Mouse (Mus musculus) adrenal gland, postnatal 14 days (tissue): ENCODE results near the gene Srbd1. TPM values are rescaled to one million over a fixed set of nuclear protein-coding genes. Genes with fewer than 3 reads are reported as not detected.

Experiments used
- DNase-seq: peaks from one replicate; pipeline ENCODE4 v3.0.0; 2021; ENCODE audit warnings: mixed read lengths
- total RNA-seq: library from RNA; stranded (reverse); gene quantifications from 2 replicates; pipeline ENCODE4 v1.2.3, GENCODE M21; 2021

Srbd1 gene
- total RNA-seq, 1 experiment from 2014 or later, result 17.2 TPM

DNA sequence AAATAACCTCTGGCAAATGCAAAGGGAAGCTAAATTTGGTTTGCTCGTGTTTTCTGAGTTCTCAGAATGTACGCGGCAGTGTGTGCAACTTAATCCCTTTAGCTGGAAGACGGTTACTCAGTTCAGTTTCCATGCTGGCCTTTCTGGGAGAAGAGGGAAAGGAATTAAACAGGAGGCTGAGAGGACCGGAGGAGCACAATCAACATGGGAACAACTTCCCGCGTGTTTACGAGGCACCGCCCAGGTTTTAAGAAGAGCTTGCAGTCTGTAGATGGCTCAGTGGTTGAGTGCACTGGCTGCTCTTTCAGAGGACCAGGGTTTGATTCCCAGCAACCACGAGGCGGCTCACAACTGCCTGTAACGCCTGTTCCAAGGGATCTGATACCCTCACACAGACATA is 109.8 kb downstream of the Srbd1 start:
- no peak for DNase-seq

- DNase-seq, result no peak
These were observed 110.3 kb downstream of the Srbd1 start for GRCm38 (mm10) chr17:86034641-86035040.

DNA sequence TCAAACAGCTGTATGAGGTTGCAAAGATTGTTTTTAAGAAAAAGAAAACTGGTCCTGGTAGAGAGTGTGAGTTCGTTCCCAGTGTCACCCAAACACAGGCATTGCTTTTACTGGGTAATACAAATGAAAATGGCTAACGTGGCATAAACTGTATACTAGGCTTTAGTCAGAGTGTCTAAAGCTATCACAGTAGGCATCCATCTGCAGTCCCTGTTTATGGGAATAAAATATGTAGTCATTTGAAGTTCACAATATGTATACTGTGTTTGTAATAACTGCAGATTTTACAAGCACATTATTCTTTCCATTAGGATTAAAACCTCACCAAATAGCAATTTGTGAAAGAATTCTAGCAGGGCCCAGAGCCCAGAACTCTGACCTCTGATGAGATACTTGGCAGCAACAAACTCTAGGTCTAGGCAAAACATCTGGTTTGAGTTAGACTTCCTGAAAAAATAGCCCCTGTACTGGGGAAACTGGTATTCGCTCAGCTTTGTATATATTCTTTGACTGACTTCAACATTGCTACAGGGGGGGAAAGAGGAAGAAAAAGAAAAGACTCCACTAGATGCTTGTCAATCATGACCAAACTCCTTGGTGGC is 112.8 kb downstream of the Srbd1 start:
- no peak for DNase-seq

- no peak for DNase-seq
These were observed 115.0 kb downstream of the Srbd1 start for GRCm38 (mm10) chr17:86030016-86030415.

GRCm38 (mm10) chr17:86029175-86029574 is 115.8 kb downstream of the Srbd1 start:
- no peak for DNase-seq

GRCm38 (mm10) chr17:86027577-86028199 is 117.3 kb downstream of the Srbd1 start:
- no peak for DNase-seq

GRCm38 (mm10) chr17:86024589-86024988 is 120.4 kb downstream of the Srbd1 start:
- no peak for DNase-seq

DNA sequence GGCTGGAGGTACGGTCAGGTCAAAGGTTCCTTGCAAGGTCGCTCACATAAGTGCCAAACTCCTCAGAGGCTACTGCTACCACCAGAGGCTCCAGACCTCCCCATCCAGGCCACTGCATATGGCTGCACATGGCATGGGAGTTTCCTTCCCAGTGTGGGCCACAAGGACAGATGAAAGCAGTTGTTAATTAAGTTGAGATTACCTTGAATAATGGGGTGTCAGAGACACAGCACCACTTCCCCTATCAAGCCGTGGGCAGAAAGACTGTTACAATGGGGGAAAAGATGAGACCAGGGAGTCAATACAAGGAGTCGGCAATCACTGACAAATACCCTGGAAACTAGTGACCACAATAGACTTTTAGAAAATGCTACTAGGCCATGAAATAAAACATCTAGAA is 122.6 kb downstream of the Srbd1 start:
- DNase-seq, result no peak

DNA sequence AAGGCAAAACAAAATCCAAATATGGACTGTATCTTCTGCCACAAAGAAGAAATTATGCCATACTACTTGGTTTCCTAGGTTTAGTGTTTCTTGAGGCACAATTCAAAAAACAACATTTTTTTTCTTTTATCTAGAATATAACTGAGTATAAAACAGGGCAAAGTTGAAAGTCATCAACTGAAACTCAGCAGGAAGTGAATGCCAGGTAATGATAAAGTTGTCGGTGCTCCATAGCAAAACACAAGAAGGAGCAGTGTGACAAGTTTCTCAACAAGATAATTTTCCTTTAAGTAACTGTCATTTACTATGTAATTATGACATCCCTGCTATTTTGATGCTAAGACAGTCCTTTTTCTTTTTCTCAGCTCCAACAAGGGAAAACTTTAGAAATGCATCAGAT is 123.2 kb downstream of the Srbd1 start:
- no peak for DNase-seq

- no peak for DNase-seq
These were observed 123.7 kb downstream of the Srbd1 start for GRCm38 (mm10) chr17:86021231-86021630.

DNA sequence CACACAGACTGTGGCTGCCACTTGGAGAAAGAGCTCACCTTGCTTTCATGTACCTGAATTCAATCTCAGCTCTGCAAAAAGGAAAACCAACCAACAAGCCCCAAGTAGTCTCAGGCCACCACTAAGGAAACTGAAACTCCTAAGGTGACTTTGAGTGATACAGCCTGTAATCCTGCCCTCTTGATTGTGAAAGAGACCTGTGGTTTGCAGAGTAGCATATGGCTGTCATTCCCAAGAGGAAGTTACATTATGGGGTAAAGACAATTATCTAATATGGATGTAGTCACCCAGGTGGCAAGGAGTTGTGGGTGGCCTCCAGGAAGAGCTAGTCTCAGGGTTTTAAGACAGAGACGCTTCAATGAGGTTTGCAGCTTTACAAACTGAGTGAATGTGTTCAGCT is 125.2 kb downstream of the Srbd1 start:
- DNase-seq, result no peak

DNA sequence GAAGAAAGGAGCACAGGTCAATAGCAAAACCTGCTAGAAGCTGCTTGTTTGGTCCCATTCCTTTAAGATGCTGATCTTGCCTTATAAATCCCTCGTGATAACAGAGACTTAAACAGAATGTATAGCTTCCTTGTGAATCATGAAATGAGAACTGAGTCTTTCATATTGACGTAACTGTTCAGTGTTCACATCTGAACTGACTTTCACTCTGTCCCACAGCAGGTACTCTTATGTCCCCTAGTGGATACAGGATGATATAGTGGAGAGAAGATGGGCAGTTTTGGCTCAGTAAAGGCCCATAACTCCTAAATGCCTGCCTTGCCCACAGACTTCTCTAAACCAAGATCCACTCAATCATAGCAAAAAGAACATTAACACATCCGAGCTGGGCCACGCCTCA is 130.7 kb downstream of the Srbd1 start:
- no peak for DNase-seq

GRCm38 (mm10) chr17:86012576-86012975 is 132.4 kb downstream of the Srbd1 start:
- DNase-seq, result no peak

DNA sequence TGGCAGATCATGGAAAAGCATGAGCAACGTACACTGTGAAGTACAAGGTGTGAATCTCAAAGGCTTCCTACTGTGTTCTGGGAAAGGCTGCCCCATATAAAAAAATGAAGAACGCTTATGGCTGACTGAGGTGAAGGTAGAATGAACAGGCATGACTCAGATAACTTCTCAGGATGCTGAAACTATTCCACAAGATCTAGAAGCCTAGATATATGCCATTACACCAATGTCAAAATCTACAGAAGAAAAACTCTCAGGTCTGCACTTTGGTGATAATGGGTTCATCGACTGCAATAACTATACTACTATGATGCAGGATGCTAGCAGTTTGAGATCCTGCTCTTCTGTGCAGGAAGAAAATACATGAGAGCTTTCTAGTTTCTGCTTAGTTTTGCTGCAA is 133.1 kb downstream of the Srbd1 start:
- no peak for DNase-seq

DNA sequence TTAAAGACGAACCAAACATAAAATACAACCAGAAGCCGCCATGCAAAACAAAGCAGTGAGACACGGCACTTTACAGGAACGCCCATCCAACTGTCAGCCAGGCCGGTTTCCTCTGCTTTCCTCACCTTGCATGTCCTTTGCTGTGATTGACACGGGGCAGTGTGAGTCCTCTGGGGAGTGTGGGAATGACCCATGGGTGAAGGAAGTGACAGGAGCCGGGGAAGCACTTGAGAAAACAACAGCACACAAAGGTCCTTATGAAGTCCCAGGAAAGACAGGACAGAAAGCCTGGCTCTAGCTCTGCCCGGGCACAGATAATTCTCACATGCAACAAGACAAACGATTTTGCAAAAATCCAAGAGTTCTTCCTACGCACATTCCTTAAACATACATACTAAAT is 136.6 kb downstream of the Srbd1 start:
- DNase-seq, result peak; percentile 13

DNA sequence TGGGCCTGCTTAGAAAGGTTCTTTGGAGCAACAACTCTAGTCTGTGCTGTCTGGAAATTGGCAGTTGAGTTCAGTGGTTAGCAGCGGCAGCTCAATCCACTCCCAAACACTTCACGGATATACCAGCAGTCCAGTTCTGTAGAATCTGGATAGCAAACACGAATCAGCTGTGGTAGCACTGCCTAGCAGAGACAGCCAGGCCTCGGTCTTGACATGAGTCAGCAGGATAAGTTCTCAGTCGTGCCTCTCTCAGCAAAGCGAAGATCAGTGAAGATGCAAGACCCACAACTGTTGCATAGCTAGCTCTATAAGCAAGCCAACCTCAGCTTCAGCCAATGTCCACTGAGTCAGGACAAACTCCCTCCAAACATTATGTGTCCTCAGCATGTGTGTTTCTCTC is 142.9 kb downstream of the Srbd1 start:
- DNase-seq, result no peak

DNA sequence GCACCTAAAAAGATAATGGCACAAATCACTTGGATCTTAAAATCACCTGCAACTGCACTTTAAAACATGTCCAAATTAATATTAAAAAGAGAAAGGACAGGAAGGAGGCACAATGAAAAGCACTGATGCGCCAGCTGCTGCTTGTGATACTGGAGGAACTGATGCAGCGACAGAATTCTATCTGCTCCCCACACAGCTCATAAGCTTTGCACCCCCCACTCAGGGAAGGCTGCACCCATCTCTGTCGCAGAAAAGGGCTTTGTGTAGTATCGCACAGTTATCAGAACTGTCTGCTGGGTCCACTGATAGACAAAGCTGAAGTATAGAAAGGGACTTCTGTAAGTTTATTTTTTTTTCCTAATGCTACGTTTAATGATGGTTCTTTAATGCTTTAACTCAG is 143.3 kb downstream of the Srbd1 start:
- DNase-seq, result no peak

- peak; percentile 81 for DNase-seq
These were observed 149.2 kb downstream of the Srbd1 start for GRCm38 (mm10) chr17:85995727-85996126.

DNA sequence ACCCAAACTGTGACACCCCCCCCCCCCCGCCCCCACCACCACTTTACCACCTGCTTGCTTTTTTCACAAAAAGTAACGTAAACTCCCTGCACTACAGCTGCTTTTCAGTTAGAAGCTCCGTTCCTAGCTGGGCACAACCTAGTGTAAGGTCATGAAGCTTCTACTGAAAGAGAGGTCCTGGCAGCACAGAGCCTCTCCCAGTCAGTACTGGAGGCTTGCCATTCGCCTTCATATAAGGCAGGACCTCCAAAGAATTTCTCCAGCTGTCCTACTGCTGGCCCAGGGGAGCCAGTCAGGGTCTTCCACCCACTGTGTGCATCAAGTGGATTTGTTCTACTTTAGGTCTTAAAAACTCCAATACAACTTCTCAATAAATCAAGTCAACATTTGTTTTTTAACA is 149.9 kb downstream of the Srbd1 start:
- DNase-seq, result no peak

DNA sequence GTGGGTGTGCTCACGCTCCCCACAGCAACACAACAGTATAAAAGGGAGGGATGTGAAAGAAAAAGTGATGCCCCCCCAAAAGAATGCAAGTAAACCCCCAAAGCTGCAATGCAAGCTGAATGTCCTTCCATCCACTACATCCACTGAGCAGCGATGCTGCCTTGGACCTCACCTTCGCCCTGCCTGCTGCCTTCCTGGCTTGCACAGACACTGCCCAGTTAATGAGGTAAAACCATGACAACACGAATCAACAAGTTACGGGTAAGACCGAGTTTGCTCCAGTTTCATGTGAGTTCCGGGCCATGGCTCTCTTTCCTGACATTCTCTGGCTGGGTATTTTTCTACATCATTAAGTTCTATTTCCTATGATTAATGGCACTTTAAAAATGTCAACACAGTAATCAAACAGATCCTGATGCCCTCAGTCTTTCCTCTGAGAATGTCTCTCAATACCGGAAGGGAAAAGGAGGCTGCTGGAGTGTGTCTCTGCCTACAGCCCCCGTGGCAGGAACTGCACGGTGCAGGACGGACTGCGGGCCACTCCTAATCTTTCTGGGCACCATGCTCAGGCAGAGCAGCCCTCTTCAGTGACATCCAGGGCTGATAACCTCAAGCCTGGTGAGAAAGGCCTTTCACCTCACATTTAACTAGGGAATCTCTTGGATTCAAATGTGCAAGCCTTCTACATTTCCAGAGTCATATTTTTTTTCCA is 155.8 kb downstream of the Srbd1 start:
- no peak for DNase-seq

DNA sequence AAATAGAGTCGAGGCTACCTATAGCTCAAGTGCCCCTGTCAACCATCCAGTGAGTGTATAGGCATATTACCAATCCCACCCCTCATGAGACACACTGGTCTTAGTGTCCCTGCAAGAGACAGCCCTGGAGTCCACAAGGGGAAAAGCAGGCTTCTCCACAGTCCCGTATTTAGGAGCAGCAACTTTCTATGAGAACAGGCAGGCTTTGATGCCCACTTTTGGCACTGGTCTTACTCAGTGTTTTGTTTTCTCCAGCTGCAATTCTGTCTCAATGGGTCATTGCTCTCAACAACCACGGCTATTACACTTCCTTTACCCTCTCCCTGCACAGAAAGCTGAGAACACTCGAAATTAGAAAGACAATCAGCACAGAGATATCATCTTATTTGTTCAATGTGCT is 157.4 kb downstream of the Srbd1 start:
- DNase-seq, result no peak

DNA sequence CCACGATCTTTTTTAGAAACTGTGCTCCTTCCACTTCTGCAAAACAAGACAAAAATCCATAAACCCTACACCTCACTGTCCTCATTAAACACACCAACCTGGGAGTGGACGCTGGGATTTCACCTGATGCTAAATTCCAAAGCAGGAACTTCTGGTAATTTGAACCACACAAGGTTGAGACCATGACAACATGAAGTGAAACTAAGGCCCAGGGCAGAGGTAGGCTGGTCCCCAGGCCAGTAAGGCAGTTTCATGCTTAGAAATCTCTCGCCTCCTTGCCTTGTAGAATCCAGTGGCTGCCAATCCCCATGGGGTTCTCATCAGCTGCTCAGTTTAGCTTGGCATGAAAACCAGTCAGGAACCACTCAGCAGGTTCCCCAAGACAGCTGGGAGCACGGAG is 158.4 kb downstream of the Srbd1 start:
- DNase-seq, result no peak

- no peak for DNase-seq
These were observed 158.8 kb downstream of the Srbd1 start for GRCm38 (mm10) chr17:85986181-85986580.

DNA sequence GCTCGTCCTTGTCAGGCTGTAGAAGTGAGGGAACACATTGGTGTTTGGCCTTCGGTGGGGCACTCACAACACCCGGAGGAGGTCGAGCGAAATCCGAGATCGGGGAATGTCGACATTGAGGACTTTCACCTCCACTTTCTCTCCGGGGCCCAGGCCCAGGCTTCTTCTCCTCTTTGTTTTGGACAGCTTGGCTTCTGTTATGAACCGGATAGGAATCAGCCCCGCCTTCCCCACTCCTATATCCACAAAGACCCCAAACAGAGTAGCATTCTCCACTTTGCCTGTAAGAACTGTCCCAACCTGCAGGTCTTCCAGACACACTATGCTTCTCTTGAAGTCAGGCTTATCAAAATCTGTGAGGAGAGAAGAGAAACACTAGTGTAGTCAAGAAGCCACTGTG is 159.8 kb downstream of the Srbd1 start:
- DNase-seq, result no peak
